Mouse (Mus musculus) midbrain, embryonic 11.5 days (tissue): Measurements from ENCODE around the gene Tcf20. TPM values are rescaled to one million over a fixed set of nuclear protein-coding genes. Genes with fewer than 3 reads are reported as not detected.
A peak's percentile ranks its signal among the peaks of the same experiment; 100 is the strongest.

Experiments
- ATAC-seq: fragments of 200-750 bp; cut with Nextera tagmentation; 2 replicates; pipeline ENCODE4 v1.8.0; 2017; ENCODE audit warnings: moderate TSS enrichment, moderate library complexity; ENCODE audit not compliant: low FRiP score
- DNase-seq: peaks from one replicate; pipeline ENCODE4 v3.0.0; 2015; ENCODE audit warnings: low spot score; ENCODE audit errors: missing footprints
- H3K27ac ChIP-seq: fragments of 300-500 bp; sonication (generic); 2 replicates; pipeline ENCODE4 v1.5.1; 2014; ENCODE audit warnings: low read depth, low read length
- H3K27me3 ChIP-seq: fragments of 300-500 bp; sonication (generic); 2 replicates; pipeline ENCODE4 v1.6.1; 2014; ENCODE audit warnings: mild to moderate bottlenecking, low read length, moderate library complexity, mixed read lengths; ENCODE audit not compliant: control insufficient read depth, insufficient read depth
- H3K36me3 ChIP-seq: fragments of 300-500 bp; sonication (generic); 2 replicates; pipeline ENCODE4 v1.6.1; 2014; ENCODE audit warnings: mild to moderate bottlenecking, low read length, moderate library complexity, mixed read lengths; ENCODE audit not compliant: control insufficient read depth, insufficient read depth
- H3K4me1 ChIP-seq: fragments of 300-500 bp; sonication (generic); 2 replicates; pipeline ENCODE4 v1.6.1; 2014; ENCODE audit warnings: low read length; ENCODE audit not compliant: control insufficient read depth, insufficient read depth
- H3K4me2 ChIP-seq: fragments of 300-500 bp; sonication (generic); 2 replicates; pipeline ENCODE4 v1.6.1; 2014; ENCODE audit warnings: mild to moderate bottlenecking, moderate library complexity
- H3K4me3 ChIP-seq: fragments of 300-500 bp; sonication (generic); 2 replicates; pipeline ENCODE4 v1.5.1; 2014; ENCODE audit warnings: low read depth, low read length
- H3K9ac ChIP-seq: fragments of 300-500 bp; sonication (generic); 2 replicates; pipeline ENCODE4 v1.6.1; 2014; ENCODE audit warnings: low read length
- H3K9me3 ChIP-seq: fragments of 300-500 bp; sonication (generic); 2 replicates; pipeline ENCODE4 v1.6.1; 2016; ENCODE audit warnings: low read length; ENCODE audit not compliant: control insufficient read depth
- WGBS: fragments of 180-500 bp; shearing (Covaris S2); extraction: QIAGEN DNeasy Blood & Tissue Kit; methylation state at CpG from one replicate; pipeline ENCODE4 v1.1.7; 2014; 5-methylcytosine and 5-hydroxymethylcytosine counted together
- polyA plus RNA-seq: library from polyadenylated mRNA; unstranded; fragments of >200 nt; fragmentation: Nextera tagmentation; extraction: Ambion mirVana; gene quantifications from 2 replicates; pipeline ENCODE4 v1.2.1, GENCODE M21; 2014

Tcf20 gene
- polyA plus RNA-seq, 1 experiment from 2014 or later = 13.5 TPM

DNA sequence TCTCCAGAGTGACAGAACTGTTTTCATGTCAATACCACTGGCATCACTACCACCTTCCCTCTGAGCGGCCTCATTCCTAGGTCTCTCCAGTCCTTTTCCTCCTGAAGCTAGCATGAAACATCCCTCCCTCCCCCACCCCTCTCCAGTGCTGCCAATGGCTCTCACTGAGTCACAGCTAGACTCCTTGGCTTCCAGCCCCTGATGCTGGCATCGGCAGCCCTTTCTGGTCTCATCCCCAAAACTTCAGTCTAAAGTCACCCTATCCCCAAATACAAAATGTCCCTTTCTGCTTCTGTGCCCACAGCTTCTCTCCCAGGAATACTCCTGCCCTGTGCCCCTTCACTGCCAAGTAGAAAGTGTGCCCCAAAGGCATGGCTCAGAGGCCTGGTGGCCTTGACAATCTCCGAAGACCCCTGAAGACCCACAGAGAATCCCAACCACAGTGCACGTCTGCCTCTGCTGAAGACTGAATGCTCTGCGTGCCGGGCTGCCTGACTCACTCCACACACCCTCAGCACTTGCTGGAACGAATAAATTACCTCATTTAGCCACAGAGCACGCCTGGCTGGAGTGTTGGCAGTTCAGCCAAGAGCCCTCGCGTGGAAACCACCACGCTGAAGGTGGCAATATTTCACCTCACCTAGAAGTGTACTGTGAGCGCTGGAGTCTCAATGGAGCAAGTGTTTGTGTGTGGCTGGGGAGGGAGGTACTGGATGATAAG lies 47.0 kb downstream of the Tcf20 start:
- Histone ChIP-seq H3K9ac (no peak overlapping the region), H3K4me1 (peaks cover 13% of the 10 kb centered on the region), H3K27ac (no peak overlapping the region), H3K27me3 (no peaks in the 10 kb centered on the region), H3K4me2 (no peak overlapping the region), H3K9me3 (no peaks in the 10 kb centered on the region), H3K36me3 (no peaks in the 10 kb centered on the region), H3K4me3 (no peak overlapping the region)
- DNase-seq (no peak), ATAC-seq (no peak)
- WGBS = 70% methylated on average over 12 of the region's 12 CpGs

DNA sequence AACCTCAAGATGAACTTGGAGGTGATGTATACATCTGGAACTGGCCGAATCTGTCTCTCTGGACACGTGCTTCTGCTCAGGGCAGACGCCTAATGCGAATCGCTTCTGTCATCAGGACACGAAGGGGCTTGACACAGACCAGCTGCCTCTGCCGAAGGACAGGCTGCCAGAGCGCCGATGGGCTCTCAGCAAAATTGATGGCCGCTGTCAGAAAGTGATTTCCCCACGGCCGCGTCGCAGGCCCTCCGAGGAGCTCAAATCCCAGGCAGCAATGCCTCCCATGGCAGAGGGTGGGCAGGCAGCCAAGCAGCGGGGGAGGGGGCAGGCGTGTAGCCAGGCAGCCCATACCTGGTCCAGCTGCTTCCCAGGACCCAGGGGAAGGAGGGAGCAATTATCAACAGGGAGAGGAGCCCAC lies 49.5 kb downstream of the Tcf20 start:
- Histone ChIP-seq H3K27ac (no peak overlapping the region), H3K4me1 (peaks cover 18% of the 10 kb centered on the region), H3K4me2 (no peak overlapping the region), H3K4me3 (no peak overlapping the region), H3K36me3 (no peaks in the 10 kb centered on the region), H3K9ac (no peak overlapping the region), H3K9me3 (no peaks in the 10 kb centered on the region), H3K27me3 (no peaks in the 10 kb centered on the region)
- ATAC-seq = peak; percentile 28; the same call in 1 of the 2 replicates
- no peak for DNase-seq
- 61% methylated on average over 17 of the region's 17 CpGs for WGBS

DNA sequence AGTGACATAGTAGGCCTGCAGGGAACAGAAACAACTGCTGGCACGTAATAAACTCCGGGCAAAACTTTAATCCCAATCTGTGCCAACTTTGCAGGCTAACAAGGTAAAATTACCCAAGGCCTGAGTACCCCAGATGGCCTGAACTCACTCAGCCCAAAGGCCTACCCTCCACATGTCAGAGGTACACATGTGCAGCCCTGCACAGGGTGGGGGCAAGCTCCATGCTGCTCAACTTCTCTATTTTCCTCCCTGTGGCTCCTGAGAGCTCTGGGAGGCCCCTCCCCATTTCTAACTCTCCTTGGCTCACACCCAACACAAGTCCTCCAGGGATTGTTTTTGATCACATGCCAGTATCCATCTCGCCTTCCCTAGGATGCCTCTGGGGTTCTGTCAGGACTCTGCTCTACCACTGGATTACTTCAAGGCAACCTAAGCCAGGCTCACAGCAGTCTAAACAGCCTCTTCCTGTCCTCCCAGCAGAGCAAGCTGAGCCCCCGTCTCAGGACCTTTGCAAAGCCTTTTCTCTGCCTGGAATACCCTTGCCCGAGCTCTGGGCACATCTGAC lies 50.2 kb downstream of the Tcf20 start:
- H3K9me3 ChIP-seq = no peaks in the 10 kb centered on the region
- DNase-seq (no peak), ATAC-seq (no peak)
- H3K27me3 ChIP-seq = no peaks in the 10 kb centered on the region
- no peak overlapping the region for H3K9ac ChIP-seq
- H3K27ac ChIP-seq = no peak overlapping the region; the same call in 1 of the 2 replicates
- no peaks in the 10 kb centered on the region for H3K36me3 ChIP-seq
- 70% methylated on average over 5 of the region's 5 CpGs for WGBS
- H3K4me1 ChIP-seq = peaks cover 22% of the 10 kb centered on the region
- no peak overlapping the region for H3K4me3 ChIP-seq
- no peak overlapping the region for H3K4me2 ChIP-seq

DNA sequence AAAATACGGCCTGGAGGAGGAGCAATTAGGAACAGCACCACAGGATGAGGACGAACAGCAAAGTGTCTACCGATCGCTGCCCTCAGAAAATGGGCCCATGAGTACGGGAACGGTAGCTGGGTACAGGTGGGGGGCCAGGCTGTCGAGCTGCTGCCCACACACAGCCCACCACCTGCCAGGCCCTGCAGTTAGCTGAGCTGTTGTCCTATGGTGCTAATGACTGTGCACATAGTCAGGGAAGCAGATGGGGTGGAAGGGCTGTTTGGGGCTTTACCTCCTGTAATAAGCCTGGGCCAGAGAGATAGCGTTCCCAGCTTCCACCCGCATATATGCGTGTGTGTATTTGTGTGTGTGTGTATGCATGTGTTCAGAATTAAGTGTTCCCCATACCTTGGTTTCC lies 52.7 kb downstream of the Tcf20 start:
- Histone ChIP-seq H3K27me3 (no peaks in the 10 kb centered on the region), H3K4me2 (no peak overlapping the region), H3K27ac (no peak overlapping the region), H3K36me3 (no peaks in the 10 kb centered on the region), H3K9me3 (no peaks in the 10 kb centered on the region), H3K9ac (no peak overlapping the region), H3K4me3 (no peak overlapping the region), H3K4me1 (peaks cover 17% of the 10 kb centered on the region)
- WGBS = 81% methylated on average over 10 of the region's 10 CpGs
- ATAC-seq (no peak), DNase-seq (no peak)

DNA sequence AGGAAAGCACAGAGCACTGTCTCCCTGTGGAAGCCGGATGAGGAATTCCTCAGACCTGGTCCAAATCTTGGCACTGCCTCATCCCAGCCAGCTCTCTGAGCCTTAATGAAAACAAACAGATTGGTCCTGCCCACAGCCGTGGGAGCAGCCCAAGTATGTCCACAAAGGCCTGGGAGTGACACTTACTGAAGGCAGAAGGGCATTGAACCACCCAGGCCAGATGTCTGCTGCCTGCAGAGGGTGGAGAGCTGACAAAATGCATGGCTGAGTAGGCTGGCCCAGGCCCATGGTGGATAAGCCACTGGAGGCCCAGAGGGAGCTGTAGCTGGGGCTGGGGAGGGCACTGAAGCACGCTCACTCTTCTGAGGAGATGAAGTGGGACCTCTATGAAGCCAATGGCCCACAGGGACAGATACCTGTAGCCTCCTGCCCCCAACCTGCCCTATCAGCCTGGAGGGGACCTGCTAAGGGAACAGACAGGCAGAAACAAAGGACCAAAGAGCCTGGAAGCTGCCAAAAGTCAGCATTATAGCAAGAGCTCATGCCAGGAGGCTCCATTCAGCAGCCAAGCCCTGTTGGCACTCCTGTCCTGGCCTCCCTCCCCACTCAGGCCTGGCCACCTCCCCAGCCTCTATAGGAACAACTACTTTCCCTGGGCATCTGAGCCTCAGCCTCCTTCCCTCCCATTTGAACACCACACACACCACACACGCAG lies 54.6 kb downstream of the Tcf20 start:
- Histone ChIP-seq H3K27ac (0 out of 2 replicates have a peak overlapping the region, but pooled peaks have one; percentile 6), H3K4me3 (no peak overlapping the region), H3K9me3 (no peaks in the 10 kb centered on the region), H3K27me3 (no peaks in the 10 kb centered on the region), H3K36me3 (no peaks in the 10 kb centered on the region), H3K4me2 (no peak overlapping the region), H3K9ac (peak overlapping the region; percentile 20; the same call in 1 of the 2 replicates), H3K4me1 (peaks cover 20% of the 10 kb centered on the region)
- WGBS = 39% methylated on average over 4 of the region's 4 CpGs
- DNase-seq = no peak
- ATAC-seq = peak; percentile 36; the same call in 1 of the 2 replicates

DNA sequence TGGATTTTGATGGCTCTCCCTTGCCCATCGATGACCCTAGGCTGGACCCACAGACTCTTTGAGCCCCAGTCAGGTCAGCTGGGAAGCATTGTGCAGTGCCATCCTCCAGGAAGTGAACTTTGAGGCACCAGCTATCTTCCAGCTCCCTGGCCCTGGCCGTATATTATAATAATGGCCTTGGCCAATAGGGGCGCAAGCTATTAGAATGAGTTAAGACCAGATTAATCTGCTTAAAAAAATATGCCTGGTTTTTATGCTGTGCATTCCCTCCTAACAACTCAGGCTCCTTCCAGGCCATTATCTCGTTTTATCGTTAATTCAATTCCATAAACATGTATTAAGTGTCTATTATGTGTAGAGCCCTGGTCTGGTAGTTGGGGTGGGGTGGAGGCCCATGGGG lies 56.2 kb downstream of the Tcf20 start:
- Histone ChIP-seq H3K4me3 (no peak overlapping the region), H3K4me2 (no peak overlapping the region), H3K9ac (no peak overlapping the region), H3K27me3 (0 out of 2 replicates have a peak, but pooled peaks cover 2% of the 10 kb centered on the region), H3K4me1 (peaks cover 19% of the 10 kb centered on the region), H3K9me3 (no peaks in the 10 kb centered on the region), H3K36me3 (no peaks in the 10 kb centered on the region), H3K27ac (no peak overlapping the region)
- ATAC-seq (no peak), DNase-seq (no peak)
- whole genome bisulfite sequencing = 93% methylated on average over 5 of the region's 5 CpGs

DNA sequence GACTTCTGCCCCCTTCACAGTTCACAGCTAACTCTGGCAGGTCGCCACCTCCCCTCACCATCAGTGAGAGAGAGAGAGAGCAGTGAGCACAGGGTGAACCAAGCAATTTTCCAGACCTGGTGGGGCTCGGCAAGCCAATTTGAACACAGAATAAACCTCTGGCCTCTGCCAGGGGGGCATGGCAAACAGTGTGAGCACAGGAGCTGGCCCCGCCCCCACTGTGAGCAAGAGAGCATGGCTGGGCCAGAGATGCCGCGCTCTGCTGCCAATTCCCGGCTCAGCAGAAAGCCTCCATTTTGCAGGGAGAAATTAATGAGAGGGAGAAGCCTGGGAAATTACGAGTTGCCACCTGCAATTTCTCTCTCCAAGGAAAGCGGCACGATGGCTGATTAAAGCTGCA lies 58.1 kb downstream of the Tcf20 start:
- H3K9ac ChIP-seq = no peak overlapping the region
- 0 out of 2 replicates have a peak, but pooled peaks cover 2% of the 10 kb centered on the region for H3K27me3 ChIP-seq
- no peaks in the 10 kb centered on the region for H3K36me3 ChIP-seq
- H3K4me1 ChIP-seq = peaks cover 34% of the 10 kb centered on the region
- ATAC-seq (no peak), DNase-seq (no peak)
- no peak overlapping the region for H3K4me2 ChIP-seq
- 32% methylated on average over 9 of the region's 9 CpGs for WGBS
- H3K27ac ChIP-seq = no peak overlapping the region
- no peak overlapping the region for H3K4me3 ChIP-seq
- H3K9me3 ChIP-seq = no peaks in the 10 kb centered on the region

DNA sequence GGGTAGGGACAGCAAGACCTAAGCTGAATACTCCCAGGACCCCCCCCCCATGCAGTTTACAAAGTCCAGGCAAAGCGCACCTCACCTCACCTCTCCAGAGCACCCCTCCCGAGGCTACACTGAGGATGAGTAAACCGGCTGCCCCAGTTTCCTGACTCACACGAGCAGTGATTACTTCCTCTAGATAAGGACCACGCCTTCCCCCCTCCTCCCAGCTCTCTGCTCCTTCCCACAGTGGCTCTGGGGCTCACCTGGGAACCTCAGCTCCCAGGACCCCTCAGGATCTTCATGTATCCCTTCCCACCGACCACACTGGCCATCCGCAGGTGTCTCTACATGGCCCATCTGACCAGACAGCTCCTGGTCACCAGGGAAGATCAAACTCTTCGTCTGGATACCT lies 58.8 kb downstream of the Tcf20 start:
- DNase-seq = no peak
- no peak overlapping the region for H3K4me2 ChIP-seq
- H3K27me3 ChIP-seq = peaks cover 5% of the 10 kb centered on the region; the same call in 1 of the 2 replicates
- no peaks in the 10 kb centered on the region for H3K9me3 ChIP-seq
- no peak for ATAC-seq
- WGBS = 61% methylated on average over 8 of the region's 8 CpGs
- no peak overlapping the region for H3K9ac ChIP-seq
- H3K4me3 ChIP-seq = no peak overlapping the region
- H3K27ac ChIP-seq = no peak overlapping the region
- H3K36me3 ChIP-seq = no peaks in the 10 kb centered on the region
- H3K4me1 ChIP-seq = peaks cover 40% of the 10 kb centered on the region

DNA sequence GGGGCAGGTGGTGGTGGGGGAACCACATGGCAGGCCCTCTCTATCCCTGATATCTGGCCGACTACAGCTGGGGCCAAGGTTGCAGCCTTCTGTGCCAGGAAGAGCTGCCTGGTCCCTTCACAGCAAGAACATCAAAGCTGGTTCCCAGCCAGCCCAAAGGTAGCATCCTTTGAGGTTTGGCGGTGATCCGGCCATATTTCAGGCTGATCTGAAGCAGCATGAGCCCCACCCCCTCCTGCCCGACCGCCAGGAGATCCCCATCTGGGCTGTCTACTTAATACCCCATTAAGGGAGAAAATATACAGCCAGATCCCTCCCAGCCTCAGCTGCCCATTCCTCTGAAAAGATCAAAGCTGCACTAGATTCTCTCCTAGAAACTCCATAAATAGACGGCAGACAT lies 59.6 kb downstream of the Tcf20 start:
- Histone ChIP-seq H3K4me2 (no peak overlapping the region), H3K4me3 (no peak overlapping the region), H3K9ac (no peak overlapping the region), H3K9me3 (no peaks in the 10 kb centered on the region), H3K36me3 (no peaks in the 10 kb centered on the region), H3K4me1 (peaks cover 34% of the 10 kb centered on the region), H3K27ac (no peak overlapping the region), H3K27me3 (peaks cover 7% of the 10 kb centered on the region; the same call in 1 of the 2 replicates)
- WGBS = 30% methylated on average over 6 of the region's 6 CpGs
- ATAC-seq (0 out of 2 replicates have a peak, but pooled peaks have one; percentile 37), DNase-seq (no peak)
